Mouse (Mus musculus) cortical plate, adult 2 months (tissue): ENCODE results near the gene Tmem59. TPM values are rescaled to one million over a fixed set of nuclear protein-coding genes. Genes with fewer than 3 reads are reported as not detected.

Experiments
- H3K27ac ChIP-seq: fragments of 200-500 bp; 2 replicates; pipeline ENCODE4 v1.5.1; 2012; ENCODE audit warnings: low read length, control low read depth, inconsistent platforms; ENCODE audit not compliant: insufficient read depth
- H3K4me1 ChIP-seq: fragments of 200-500 bp; 2 replicates; pipeline ENCODE4 v1.6.1; 2011; ENCODE audit warnings: low read length; ENCODE audit not compliant: control insufficient read depth, insufficient read depth
- H3K4me3 ChIP-seq: fragments of 200-500 bp; 2 replicates; pipeline ENCODE4 v1.5.1; 2011; ENCODE audit warnings: mild to moderate bottlenecking, low read length, control low read depth; ENCODE audit not compliant: insufficient read depth
- CTCF ChIP-seq: fragments of 200-500 bp; IDR thresholded peaks from 2 replicates; pipeline ENCODE4 v1.5.1; 2011; ENCODE audit warnings: mild to moderate bottlenecking, control low read depth, low read length; ENCODE audit not compliant: insufficient read depth; ENCODE audit errors: extremely low read depth
- POLR2A ChIP-seq: fragments of 200-500 bp; IDR thresholded peaks from 2 replicates; pipeline ENCODE4 v1.6.1; 2011; ENCODE audit warnings: mild to moderate bottlenecking, low read length, control low read depth; ENCODE audit not compliant: insufficient read depth; ENCODE audit errors: extremely low read depth
- polyA plus RNA-seq: library from polyadenylated mRNA; depleted of rRNA; stranded (reverse); fragments of >200 nt; gene quantifications from 2 replicates; pipeline ENCODE4 v1.2.3, GENCODE M21; 2012

The Tmem59 gene
- polyA plus RNA-seq, 1 experiment: 224 TPM

- no peak for TF ChIP-seq POLR2A
- no peak for TF ChIP-seq CTCF
- Histone ChIP-seq H3K4me1 (no peaks in the 10 kb centered on the region), H3K27ac (no peak overlapping the region), H3K4me3 (no peak overlapping the region)
Measured at GRCm38 (mm10) chr4:107226313-107226712, 48.1 kb downstream of the Tmem59 start.

- H3K27ac ChIP-seq: no peak overlapping the region
- H3K4me1 ChIP-seq: no peaks in the 10 kb centered on the region
- TF ChIP-seq CTCF (no peak), POLR2A (no peak)
- no peak overlapping the region for H3K4me3 ChIP-seq
Measured at GRCm38 (mm10) chr4:107232219-107232618, 54.0 kb downstream of the Tmem59 start.

- Histone ChIP-seq H3K4me1 (no peaks in the 10 kb centered on the region), H3K4me3 (no peak overlapping the region), H3K27ac (no peak overlapping the region)
- TF ChIP-seq POLR2A (no peak), CTCF (no peak)
Measured at GRCm38 (mm10) chr4:107238253-107238652, 60.1 kb downstream of the Tmem59 start.

- no peak for TF ChIP-seq POLR2A
- TF ChIP-seq CTCF: no peak
- Histone ChIP-seq H3K4me3 (no peak overlapping the region), H3K27ac (no peak overlapping the region), H3K4me1 (no peaks in the 10 kb centered on the region; the same call in 1 of the 2 replicates)
Measured at GRCm38 (mm10) chr4:107240196-107240595, 62.0 kb downstream of the Tmem59 start.

GRCm38 (mm10) chr4:107243365-107244333 is 65.5 kb downstream of the Tmem59 start:
- no peak for TF ChIP-seq POLR2A
- no peak for TF ChIP-seq CTCF
- H3K4me1 ChIP-seq: peaks cover 3% of the 10 kb centered on the region; the same call in 1 of the 2 replicates
- H3K27ac ChIP-seq: no peak overlapping the region
- no peak overlapping the region for H3K4me3 ChIP-seq

GRCm38 (mm10) chr4:107245368-107245767 is 67.2 kb downstream of the Tmem59 start:
- TF ChIP-seq POLR2A: no peak
- TF ChIP-seq CTCF: no peak
- H3K4me3 ChIP-seq: no peak overlapping the region
- H3K27ac ChIP-seq: no peak overlapping the region
- H3K4me1 ChIP-seq: peaks cover 7% of the 10 kb centered on the region; the same call in 1 of the 2 replicates

GRCm38 (mm10) chr4:107246040-107246439 is 67.8 kb downstream of the Tmem59 start:
- no peak overlapping the region for H3K4me3 ChIP-seq
- peaks cover 7% of the 10 kb centered on the region; the same call in 1 of the 2 replicates for H3K4me1 ChIP-seq
- TF ChIP-seq POLR2A: no peak
- TF ChIP-seq CTCF: no peak
- H3K27ac ChIP-seq: no peak overlapping the region

- no peak overlapping the region for H3K27ac ChIP-seq
- H3K4me1 ChIP-seq: peaks cover 7% of the 10 kb centered on the region; the same call in 1 of the 2 replicates
- no peak overlapping the region for H3K4me3 ChIP-seq
- TF ChIP-seq POLR2A (no peak), CTCF (no peak)
Measured at GRCm38 (mm10) chr4:107247110-107247509, 68.9 kb downstream of the Tmem59 start.

GRCm38 (mm10) chr4:107248061-107248460 is 69.9 kb downstream of the Tmem59 start:
- TF ChIP-seq CTCF: no peak
- no peak for TF ChIP-seq POLR2A
- Histone ChIP-seq H3K4me3 (no peak overlapping the region), H3K27ac (no peak overlapping the region), H3K4me1 (peaks cover 7% of the 10 kb centered on the region; the same call in 1 of the 2 replicates)

- Histone ChIP-seq H3K27ac (no peak overlapping the region), H3K4me1 (peaks cover 7% of the 10 kb centered on the region; the same call in 1 of the 2 replicates), H3K4me3 (no peak overlapping the region)
- TF ChIP-seq POLR2A (no peak), CTCF (no peak)
Measured at GRCm38 (mm10) chr4:107249471-107249870, 71.3 kb downstream of the Tmem59 start.
